Mouse (Mus musculus) limb, embryonic 10.5 days (tissue): ENCODE measurements around the gene Hc. TPM values are rescaled to one million over a fixed set of nuclear protein-coding genes. Genes with fewer than 3 reads are reported as not detected.

Experiments
- DNase-seq: peaks from one replicate; pipeline ENCODE4 v3.0.0-alpha.2; 2017; ENCODE audit warnings: low spot score
- H3K27ac ChIP-seq: fragments of 300-500 bp; sonication (generic); 2 replicates; pipeline ENCODE4 v1.5.1; 2016; ENCODE audit warnings: mild to moderate bottlenecking
- H3K27me3 ChIP-seq: fragments of 300-500 bp; sonication (generic); 2 replicates; pipeline ENCODE4 v1.6.1; 2016; ENCODE audit warnings: low read depth, mild to moderate bottlenecking; ENCODE audit not compliant: poor library complexity, severe bottlenecking
- H3K36me3 ChIP-seq: fragments of 300-500 bp; sonication (generic); 2 replicates; pipeline ENCODE4 v1.6.1; 2016; ENCODE audit warnings: mild to moderate bottlenecking, moderate library complexity
- H3K4me1 ChIP-seq: fragments of 300-500 bp; sonication (generic); 2 replicates; pipeline ENCODE4 v1.6.1; 2016
- H3K4me3 ChIP-seq: fragments of 300-500 bp; sonication (generic); 2 replicates; pipeline ENCODE4 v1.5.1; 2016; ENCODE audit warnings: mild to moderate bottlenecking, moderate library complexity
- H3K9me3 ChIP-seq: fragments of 300-500 bp; sonication (generic); replicated peaks from 2 replicates; pipeline ENCODE4 v1.6.1; 2016; ENCODE audit warnings: mild to moderate bottlenecking
- WGBS: fragments of 180-500 bp; shearing (Covaris S2); methylation state at CpG from one replicate; pipeline ENCODE4 v1.1.7; 2016; 5-methylcytosine and 5-hydroxymethylcytosine counted together
- polyA plus RNA-seq: library from polyadenylated mRNA; unstranded; fragments of >200 nt; fragmentation: Nextera tagmentation; extraction: Ambion mirVana; gene quantifications from 2 replicates; pipeline ENCODE4 v1.2.1, GENCODE M21; 2016

Hc gene
- polyA plus RNA-seq, 1 experiment from 2014 or later = not detected

- WGBS = 78% methylated on average over 8 of the region's 8 CpGs
- no peaks in the 10 kb centered on the region for H3K9me3 ChIP-seq
- no peaks in the 10 kb centered on the region for H3K36me3 ChIP-seq
- DNase-seq = no peak
- H3K27ac ChIP-seq = no peak overlapping the region
- H3K4me1 ChIP-seq = peaks cover 35% of the 10 kb centered on the region
- H3K27me3 ChIP-seq = peaks cover 29% of the 10 kb centered on the region; the same call in 1 of the 2 replicates
- no peak overlapping the region for H3K4me3 ChIP-seq
These were observed 122.7 kb downstream of the Hc start for GRCm38 (mm10) chr2:34938269-34939208.

DNA sequence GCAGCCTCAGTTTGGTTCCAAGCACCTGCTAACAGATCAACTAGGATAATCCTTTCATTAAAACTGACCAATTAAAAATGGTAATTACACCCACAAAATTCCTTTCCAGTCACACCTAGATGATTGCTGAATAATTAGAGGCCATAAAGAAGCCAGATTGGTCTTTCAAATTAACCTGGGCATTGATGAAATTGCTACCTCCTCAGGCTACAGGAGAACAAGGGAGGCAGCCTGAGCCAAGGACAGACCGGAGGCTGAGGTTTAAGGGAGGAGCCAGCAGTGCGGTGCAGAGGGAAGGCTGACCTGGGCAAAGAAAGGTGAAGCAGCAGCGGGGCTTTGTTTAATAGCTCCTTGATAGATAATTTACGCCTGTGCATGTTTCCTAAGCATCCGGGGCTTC, 123.8 kb downstream of the Hc start:
- Histone ChIP-seq H3K4me1 (peaks cover 35% of the 10 kb centered on the region), H3K4me3 (no peak overlapping the region), H3K9me3 (no peaks in the 10 kb centered on the region), H3K27me3 (peaks cover 20% of the 10 kb centered on the region; the same call in 1 of the 2 replicates), H3K36me3 (no peaks in the 10 kb centered on the region), H3K27ac (no peak overlapping the region)
- no peak for DNase-seq
- 28% methylated on average over 5 of the region's 5 CpGs for WGBS

Other genes with a start within 250 kb of the Hc start
- 69.7 and 81.2 TPM in 2 replicates for gene Fbxw2, start 235.1 kb downstream of the Hc start, polyA plus RNA-seq
- gene Gm34653, start 228.4 kb downstream of the Hc start, polyA plus RNA-seq = not detected in 2 replicates
- gene Cutal, start 187.0 kb downstream of the Hc start, polyA plus RNA-seq = 0.06 TPM in 1 of 2 replicates, not detected in the other
- 128 and 131 TPM in 2 replicates for gene Psmd5, start 186.5 kb downstream of the Hc start, polyA plus RNA-seq
- 0.50 and 0.60 TPM in 2 replicates for gene Phf19, start 147.4 kb downstream of the Hc start, polyA plus RNA-seq
- not detected in 2 replicates for gene Traf1, start 99.7 kb downstream of the Hc start, polyA plus RNA-seq
- 0.45 TPM in 1 of 2 replicates, not detected in the other for gene AI182371, start 40.1 kb upstream of the Hc start, polyA plus RNA-seq
- gene Cntrl, start 48.1 kb upstream of the Hc start, polyA plus RNA-seq = 22.4 and 31.2 TPM in 2 replicates
- gene Rab14, start 139.7 kb upstream of the Hc start, polyA plus RNA-seq = 206 and 229 TPM in 2 replicates
- gene Gsn, start 194.9 kb upstream of the Hc start, polyA plus RNA-seq = 9.5 and 19.7 TPM in 2 replicates